Mouse (Mus musculus): ENCODE results near the gene Itgb2. TPM values are rescaled to one million over a fixed set of nuclear protein-coding genes. Genes with fewer than 3 reads are reported as not detected.

Gene Itgb2
- polyA plus RNA-seq, 1 experiment from 2014 or later = 2.1 TPM

- WGBS = 61% methylated on average over 1 of the region's 1 CpGs
- Histone ChIP-seq H3K4me2 (replicated peaks; ENCODE audit: low read depth) (no peak overlapping the region), H3K4me3 (ENCODE audit: low read depth, low read length) (no peak overlapping the region), H3K9ac (ENCODE audit: low read depth, low read length) (no peak overlapping the region), H3K4me1 (replicated peaks; ENCODE audit: control insufficient read depth, insufficient read depth, low read length) (no peaks in the 10 kb centered on the region), H3K36me3 (ENCODE audit: control insufficient read depth, insufficient read depth) (no peaks in the 10 kb centered on the region), H3K27ac (ENCODE audit: low read depth, low read length) (no peak overlapping the region), H3K27me3 (replicated peaks; ENCODE audit: control insufficient read depth, insufficient read depth, low read length) (no peaks in the 10 kb centered on the region), H3K9me3 (ENCODE audit: control insufficient read depth) (no peaks in the 10 kb centered on the region)
- no peak for ATAC-seq
- TF ChIP-seq CTCF (IDR thresholded peaks at IDR 0.05; ENCODE audit: low read depth) = no peak
Measured at GRCm38 (mm10) chr10:77532020-77532413, 2.0 kb downstream of the Itgb2 start.

- Histone ChIP-seq H3K4me2 (replicated peaks; ENCODE audit: low read depth) (no peak overlapping the region), H3K4me3 (ENCODE audit: low read depth, low read length) (no peak overlapping the region), H3K36me3 (ENCODE audit: control insufficient read depth, insufficient read depth) (no peaks in the 10 kb centered on the region), H3K27me3 (replicated peaks; ENCODE audit: control insufficient read depth, insufficient read depth, low read length) (no peaks in the 10 kb centered on the region), H3K9ac (ENCODE audit: low read depth, low read length) (no peak overlapping the region), H3K27ac (ENCODE audit: low read depth, low read length) (no peak overlapping the region), H3K9me3 (ENCODE audit: control insufficient read depth) (no peaks in the 10 kb centered on the region), H3K4me1 (replicated peaks; ENCODE audit: control insufficient read depth, insufficient read depth, low read length) (no peaks in the 10 kb centered on the region)
- no peak for ATAC-seq
- TF ChIP-seq CTCF (IDR thresholded peaks at IDR 0.05; ENCODE audit: low read depth) = no peak
- WGBS = 71% methylated on average over 8 of the region's 8 CpGs
Measured at GRCm38 (mm10) chr10:77536727-77537126, 6.7 kb downstream of the Itgb2 start.

GRCm38 (mm10) chr10:77537215-77538209 is 7.5 kb downstream of the Itgb2 start:
- Histone ChIP-seq H3K27me3 (replicated peaks; ENCODE audit: control insufficient read depth, insufficient read depth, low read length) (no peaks in the 10 kb centered on the region), H3K4me3 (ENCODE audit: low read depth, low read length) (no peak overlapping the region), H3K27ac (ENCODE audit: low read depth, low read length) (no peak overlapping the region), H3K4me2 (replicated peaks; ENCODE audit: low read depth) (no peak overlapping the region), H3K9me3 (ENCODE audit: control insufficient read depth) (no peaks in the 10 kb centered on the region), H3K4me1 (replicated peaks; ENCODE audit: control insufficient read depth, insufficient read depth, low read length) (no peaks in the 10 kb centered on the region), H3K9ac (ENCODE audit: low read depth, low read length) (no peak overlapping the region), H3K36me3 (ENCODE audit: control insufficient read depth, insufficient read depth) (no peaks in the 10 kb centered on the region)
- ATAC-seq = no peak
- no peak for TF ChIP-seq CTCF (IDR thresholded peaks at IDR 0.05; ENCODE audit: low read depth)
- 77% methylated on average over 11 of the region's 11 CpGs for WGBS

- ATAC-seq = no peak
- no peaks in the 10 kb centered on the region for H3K4me1 ChIP-seq (replicated peaks; ENCODE audit: control insufficient read depth, insufficient read depth, low read length)
- H3K36me3 ChIP-seq (ENCODE audit: control insufficient read depth, insufficient read depth) = no peaks in the 10 kb centered on the region
- no peak overlapping the region for H3K27ac ChIP-seq (ENCODE audit: low read depth, low read length)
- no peaks in the 10 kb centered on the region for H3K9me3 ChIP-seq (ENCODE audit: control insufficient read depth)
- no peak overlapping the region for H3K4me2 ChIP-seq (replicated peaks; ENCODE audit: low read depth)
- TF ChIP-seq CTCF (IDR thresholded peaks at IDR 0.05; ENCODE audit: low read depth) = no peak
- no peaks in the 10 kb centered on the region for H3K27me3 ChIP-seq (replicated peaks; ENCODE audit: control insufficient read depth, insufficient read depth, low read length)
- H3K4me3 ChIP-seq (ENCODE audit: low read depth, low read length) = no peak overlapping the region
- 87% methylated on average over 7 of the region's 7 CpGs for WGBS
- H3K9ac ChIP-seq (ENCODE audit: low read depth, low read length) = no peak overlapping the region
Measured at GRCm38 (mm10) chr10:77539320-77539945, 9.4 kb downstream of the Itgb2 start.

- H3K27me3 ChIP-seq (replicated peaks; ENCODE audit: control insufficient read depth, insufficient read depth, low read length) = no peaks in the 10 kb centered on the region
- H3K4me1 ChIP-seq (replicated peaks; ENCODE audit: control insufficient read depth, insufficient read depth, low read length) = no peaks in the 10 kb centered on the region
- H3K9me3 ChIP-seq (ENCODE audit: control insufficient read depth) = no peaks in the 10 kb centered on the region
- no peak for TF ChIP-seq CTCF (IDR thresholded peaks at IDR 0.05; ENCODE audit: low read depth)
- 84% methylated on average over 4 of the region's 4 CpGs for WGBS
- no peaks in the 10 kb centered on the region for H3K36me3 ChIP-seq (ENCODE audit: control insufficient read depth, insufficient read depth)
- no peak overlapping the region for H3K4me3 ChIP-seq (ENCODE audit: low read depth, low read length)
- no peak overlapping the region for H3K9ac ChIP-seq (ENCODE audit: low read depth, low read length)
- no peak overlapping the region for H3K4me2 ChIP-seq (replicated peaks; ENCODE audit: low read depth)
- no peak overlapping the region for H3K27ac ChIP-seq (ENCODE audit: low read depth, low read length)
- no peak for ATAC-seq
Measured at GRCm38 (mm10) chr10:77540576-77541102, 10.6 kb downstream of the Itgb2 start.

Measured in intestine, postnatal 0 days (tissue).